Mouse (Mus musculus): ENCODE measurements around the gene Vwa7. TPM values are rescaled to one million over a fixed set of nuclear protein-coding genes. Genes with fewer than 3 reads are reported as not detected.

Gene Vwa7
- total RNA-seq, 1 experiment, result 0.31 TPM

GRCm38 (mm10) chr17:35028315-35028714 is 11.9 kb downstream of the Vwa7 start:
- Histone ChIP-seq H3K4me3 (ENCODE audit: insufficient read depth in 1 of 2, low read depth in 1 of 2, low read length in 2 of 2, poor library complexity in 1 of 2, severe bottlenecking in 1 of 2) (no peak overlapping the region), H3K36me3 (ENCODE audit: control insufficient read depth, insufficient read depth, low read length, poor library complexity, severe bottlenecking) (no peaks in the 10 kb centered on the region), H3K9me3 (ENCODE audit: control insufficient read depth, insufficient read depth, low read depth, low read length) (no peaks in the 10 kb centered on the region), H3K4me1 (ENCODE audit: control insufficient read depth in 2 of 2, insufficient read depth in 2 of 2, low read length in 2 of 2, poor library complexity in 1 of 2) (peaks cover 0 to 29% of the 10 kb centered on the region in 2 experiments; a peak in 2 of 4 replicates), H3K9ac (ENCODE audit: insufficient read depth, low read depth, low read length, poor library complexity, severe bottlenecking) (no peak overlapping the region), H3K27ac (ENCODE audit: insufficient read depth, low read depth, low read length, poor library complexity, severe bottlenecking) (no peak overlapping the region)
- TF ChIP-seq MAFK (IDR thresholded peaks at IDR 0.05; ENCODE audit: insufficient read depth, low read depth, low read length), result no peak
- TF ChIP-seq ZNF384 (IDR thresholded peaks at IDR 0.05; ENCODE audit: low read depth, low read length), result no peak
- no peak for TF ChIP-seq ZC3H11A (IDR thresholded peaks at IDR 0.05; ENCODE audit: borderline replicate concordance, low read depth, low read length)
- DNase-seq (ENCODE audit: low read depth, low spot score), result no peak
- in situ Hi-C loops (cut with MboI; ENCODE audit: low sequenced_read_pairs in 2 of 2, unreplicated experiment in 2 of 2), result no loop called here

GRCm38 (mm10) chr17:35029691-35030532 is 13.5 kb downstream of the Vwa7 start:
- H3K9me3 ChIP-seq (ENCODE audit: control insufficient read depth, insufficient read depth, low read depth, low read length), result no peaks in the 10 kb centered on the region
- no peak for DNase-seq (ENCODE audit: low read depth, low spot score)
- in situ Hi-C loops (cut with MboI; ENCODE audit: low sequenced_read_pairs in 2 of 2, unreplicated experiment in 2 of 2), result no loop called here
- no peaks in the 10 kb centered on the region for H3K36me3 ChIP-seq (ENCODE audit: control insufficient read depth, insufficient read depth, low read length, poor library complexity, severe bottlenecking)
- H3K27ac ChIP-seq (ENCODE audit: insufficient read depth, low read depth, low read length, poor library complexity, severe bottlenecking), result no peak overlapping the region
- peaks cover 0 to 29% of the 10 kb centered on the region in 2 experiments; a peak in 2 of 4 replicates for H3K4me1 ChIP-seq (ENCODE audit: control insufficient read depth in 2 of 2, insufficient read depth in 2 of 2, low read length in 2 of 2, poor library complexity in 1 of 2)
- TF ChIP-seq HCFC1 (IDR thresholded peaks at IDR 0.05; ENCODE audit: borderline replicate concordance, insufficient read depth, low read length) (no peak), MAFK (IDR thresholded peaks at IDR 0.05; ENCODE audit: insufficient read depth, low read depth, low read length) (no peak), CHD2 (IDR thresholded peaks at IDR 0.05; ENCODE audit: low read depth, low read length) (no peak), ZC3H11A (IDR thresholded peaks at IDR 0.05; ENCODE audit: borderline replicate concordance, low read depth, low read length) (no peak), ZNF384 (IDR thresholded peaks at IDR 0.05; ENCODE audit: low read depth, low read length) (no peak)
- no peak overlapping the region for H3K4me3 ChIP-seq (ENCODE audit: insufficient read depth in 1 of 2, low read depth in 1 of 2, low read length in 2 of 2, poor library complexity in 1 of 2, severe bottlenecking in 1 of 2)
- no peak overlapping the region for H3K9ac ChIP-seq (ENCODE audit: insufficient read depth, low read depth, low read length, poor library complexity, severe bottlenecking)

- H3K4me3 ChIP-seq (ENCODE audit: insufficient read depth in 1 of 2, low read depth in 1 of 2, low read length in 2 of 2, poor library complexity in 1 of 2, severe bottlenecking in 1 of 2), result no peak overlapping the region
- H3K36me3 ChIP-seq (ENCODE audit: control insufficient read depth, insufficient read depth, low read length, poor library complexity, severe bottlenecking), result no peaks in the 10 kb centered on the region
- TF ChIP-seq CHD2 (IDR thresholded peaks at IDR 0.05; ENCODE audit: low read depth, low read length) (no peak), ZC3H11A (IDR thresholded peaks at IDR 0.05; ENCODE audit: borderline replicate concordance, low read depth, low read length) (no peak), HCFC1 (IDR thresholded peaks at IDR 0.05; ENCODE audit: borderline replicate concordance, insufficient read depth, low read length) (no peak), ZNF384 (IDR thresholded peaks at IDR 0.05; ENCODE audit: low read depth, low read length) (no peak)
- H3K9ac ChIP-seq (ENCODE audit: insufficient read depth, low read depth, low read length, poor library complexity, severe bottlenecking), result no peak overlapping the region
- no peaks in the 10 kb centered on the region for H3K9me3 ChIP-seq (ENCODE audit: control insufficient read depth, insufficient read depth, low read depth, low read length)
- H3K27ac ChIP-seq (ENCODE audit: insufficient read depth, low read depth, low read length, poor library complexity, severe bottlenecking), result no peak overlapping the region
- DNase-seq (ENCODE audit: low read depth, low spot score), result no peak
- in situ Hi-C loops (cut with MboI; ENCODE audit: low sequenced_read_pairs in 2 of 2, unreplicated experiment in 2 of 2), result no loop called here
- peaks cover 0 to 23% of the 10 kb centered on the region in 2 experiments; a peak in 2 of 4 replicates for H3K4me1 ChIP-seq (ENCODE audit: control insufficient read depth in 2 of 2, insufficient read depth in 2 of 2, low read length in 2 of 2, poor library complexity in 1 of 2)
Measured at GRCm38 (mm10) chr17:35031272-35031671, 14.9 kb downstream of the Vwa7 start.

- no peak for DNase-seq (ENCODE audit: low read depth, low spot score)
- Histone ChIP-seq H3K27ac (ENCODE audit: insufficient read depth, low read depth, low read length, poor library complexity, severe bottlenecking) (no peak overlapping the region), H3K4me1 (ENCODE audit: control insufficient read depth in 2 of 2, insufficient read depth in 2 of 2, low read length in 2 of 2, poor library complexity in 1 of 2) (peaks cover 0 to 19% of the 10 kb centered on the region in 2 experiments; a peak in 2 of 4 replicates), H3K36me3 (ENCODE audit: control insufficient read depth, insufficient read depth, low read length, poor library complexity, severe bottlenecking) (no peaks in the 10 kb centered on the region), H3K9ac (ENCODE audit: insufficient read depth, low read depth, low read length, poor library complexity, severe bottlenecking) (no peak overlapping the region), H3K9me3 (ENCODE audit: control insufficient read depth, insufficient read depth, low read depth, low read length) (no peaks in the 10 kb centered on the region), H3K4me3 (ENCODE audit: insufficient read depth in 1 of 2, low read depth in 1 of 2, low read length in 2 of 2, poor library complexity in 1 of 2, severe bottlenecking in 1 of 2) (no peak overlapping the region)
- in situ Hi-C loops (cut with MboI; ENCODE audit: low sequenced_read_pairs in 2 of 2, unreplicated experiment in 2 of 2), result no loop called here
- TF ChIP-seq ZC3H11A (IDR thresholded peaks at IDR 0.05; ENCODE audit: borderline replicate concordance, low read depth, low read length), result no peak
- TF ChIP-seq MAFK (IDR thresholded peaks at IDR 0.05; ENCODE audit: insufficient read depth, low read depth, low read length), result no peak
- no peak for TF ChIP-seq ZNF384 (IDR thresholded peaks at IDR 0.05; ENCODE audit: low read depth, low read length)
- no peak for TF ChIP-seq CHD2 (IDR thresholded peaks at IDR 0.05; ENCODE audit: low read depth, low read length)
- TF ChIP-seq HCFC1 (IDR thresholded peaks at IDR 0.05; ENCODE audit: borderline replicate concordance, insufficient read depth, low read length), result no peak
Measured at GRCm38 (mm10) chr17:35031880-35032279, 15.5 kb downstream of the Vwa7 start.

All from ES-E14 (cell line).